Mouse (Mus musculus) intestine, embryonic 16.5 days (tissue): Measurements from ENCODE around the gene Vmn1r118. TPM values are rescaled to one million over a fixed set of nuclear protein-coding genes. Genes with fewer than 3 reads are reported as not detected.
"Not testable (repeated sequence)": the region's sequence is repeated elsewhere in the genome, so short reads cannot be mapped to it uniquely, and the experiment has no call there.

Source experiments
- ATAC-seq: fragments of 200-750 bp; cut with Nextera tagmentation; 2 replicates; pipeline ENCODE4 v1.8.0; 2017; ENCODE audit warnings: moderate TSS enrichment, moderate library complexity
- H3K27ac ChIP-seq: fragments of 300-500 bp; sonication (generic); 2 replicates; pipeline ENCODE4 v1.5.1; 2014; ENCODE audit warnings: mild to moderate bottlenecking, low read length
- H3K27me3 ChIP-seq: fragments of 300-500 bp; sonication (generic); replicated peaks from 2 replicates; pipeline ENCODE4 v1.6.1; 2014; ENCODE audit warnings: low read length, control low read depth, mixed read lengths; ENCODE audit not compliant: control insufficient read depth, insufficient read depth
- H3K36me3 ChIP-seq: fragments of 300-500 bp; sonication (generic); 2 replicates; pipeline ENCODE4 v1.6.1; 2014; ENCODE audit warnings: low read length, control low read depth; ENCODE audit not compliant: control insufficient read depth, insufficient read depth
- H3K4me1 ChIP-seq: fragments of 300-500 bp; sonication (generic); 2 replicates; pipeline ENCODE4 v1.6.1; 2014; ENCODE audit warnings: low read length, control low read depth, mixed read lengths; ENCODE audit not compliant: control insufficient read depth, insufficient read depth
- H3K4me2 ChIP-seq: fragments of 300-500 bp; sonication (generic); 2 replicates; pipeline ENCODE4 v1.6.1; 2014; ENCODE audit warnings: low read depth, low read length, control low read depth
- H3K4me3 ChIP-seq: fragments of 300-500 bp; sonication (generic); 2 replicates; pipeline ENCODE4 v1.5.1; 2014; ENCODE audit warnings: mild to moderate bottlenecking, low read length
- H3K9ac ChIP-seq: fragments of 300-500 bp; sonication (generic); 2 replicates; pipeline ENCODE4 v1.6.1; 2014; ENCODE audit warnings: low read depth, low read length
- H3K9me3 ChIP-seq: fragments of 300-500 bp; sonication (generic); 2 replicates; pipeline ENCODE4 v1.6.1; 2016; ENCODE audit warnings: low read length, control low read depth; ENCODE audit not compliant: control insufficient read depth
- WGBS: fragments of 180-500 bp; shearing (Covaris S2); extraction: QIAGEN DNeasy Blood & Tissue Kit; methylation state at CpG from one replicate; pipeline ENCODE4 v1.1.7; 2014; 5-methylcytosine and 5-hydroxymethylcytosine counted together
- polyA plus RNA-seq: library from polyadenylated mRNA; unstranded; fragments of >200 nt; fragmentation: Nextera tagmentation; extraction: Ambion mirVana; gene quantifications from 2 replicates; pipeline ENCODE4 v1.2.1, GENCODE M21; 2015

Vmn1r118 gene
- polyA plus RNA-seq, result not detected in 2 replicates

- H3K27ac ChIP-seq, ATAC-seq, H3K9me3 ChIP-seq, H3K4me3 ChIP-seq, H3K9ac ChIP-seq, H3K36me3 ChIP-seq, H3K4me2 ChIP-seq, H3K27me3 ChIP-seq, H3K4me1 ChIP-seq: not testable (repeated sequence)
- no CpG with 5 or more reads among the region's 2 CpGs for WGBS
These were observed at the start of gene Vmn1r118 for GRCm38 (mm10) chr7:20912247-20912646. Gene Vmn1r118 (minus strand): TSS chr7:20912347.

- not testable (repeated sequence) for H3K9me3 ChIP-seq, H3K27ac ChIP-seq, H3K27me3 ChIP-seq, ATAC-seq, H3K9ac ChIP-seq, H3K4me2 ChIP-seq, H3K4me1 ChIP-seq, H3K4me3 ChIP-seq, H3K36me3 ChIP-seq
- WGBS, result no CpG with 5 or more reads among the region's 2 CpGs
These were observed 28.1 kb downstream of the Vmn1r118 start, which contains the start of gene Vmn1r117 for GRCm38 (mm10) chr7:20884021-20884420. Gene Vmn1r117 (minus strand): TSS chr7:20884121.

DNA sequence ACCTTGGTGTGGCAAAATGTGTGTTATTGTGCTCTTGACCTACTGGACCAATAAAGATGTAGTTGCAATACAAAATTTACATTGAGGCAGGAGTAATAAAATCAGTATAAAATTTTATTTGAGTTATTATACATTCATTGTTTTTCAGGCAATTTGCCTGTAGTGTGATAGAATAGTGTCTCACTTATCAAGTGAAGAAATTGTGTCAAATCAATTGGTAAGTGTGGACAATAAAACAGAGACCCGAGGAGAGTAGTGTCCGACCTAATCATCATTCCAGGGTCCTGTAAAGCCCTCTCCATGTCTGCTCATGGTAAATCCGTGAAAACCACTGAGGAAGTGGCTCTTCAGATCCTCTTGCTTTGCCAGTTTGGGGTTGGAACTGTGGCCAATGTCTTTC lies 40.2 kb downstream of the Vmn1r118 start, which contains the start of gene Vmn1r116:
TSS of gene Vmn1r116 (plus strand) at position 301 of the 400 bp plus-strand sequence.
- H3K27me3 ChIP-seq, H3K36me3 ChIP-seq, H3K9ac ChIP-seq, H3K9me3 ChIP-seq, ATAC-seq, H3K4me2 ChIP-seq, H3K4me3 ChIP-seq, H3K27ac ChIP-seq, H3K4me1 ChIP-seq: not testable (repeated sequence)
- 53% methylated on average over 3 of the region's 3 CpGs for WGBS

Other genes with a start within 250 kb of the Vmn1r118 start
- not detected in 2 replicates for gene Vmn1r107, start 243.4 kb downstream of the Vmn1r118 start, polyA plus RNA-seq
- gene Vmn1r111, start 209.1 kb downstream of the Vmn1r118 start, polyA plus RNA-seq, result not detected in 2 replicates
- gene Gm10668, start 181.7 kb downstream of the Vmn1r118 start, polyA plus RNA-seq, result not detected in 2 replicates
- gene Vmn1r112, start 141.2 kb downstream of the Vmn1r118 start, polyA plus RNA-seq, result not detected in 2 replicates
- not detected in 2 replicates for gene Vmn1r113, start 125.1 kb downstream of the Vmn1r118 start, polyA plus RNA-seq
- not detected in 2 replicates for gene Vmn1r114, start 100.2 kb downstream of the Vmn1r118 start, polyA plus RNA-seq
- not detected in 2 replicates for gene Vmn1r115, start 67.4 kb downstream of the Vmn1r118 start, polyA plus RNA-seq
- gene Vmn1r116, start 40.1 kb downstream of the Vmn1r118 start, polyA plus RNA-seq, result not detected in 2 replicates
- not detected in 2 replicates for gene Vmn1r117, start 28.2 kb downstream of the Vmn1r118 start, polyA plus RNA-seq
- not detected in 2 replicates for gene Vmn1r119, start 100.1 kb upstream of the Vmn1r118 start, polyA plus RNA-seq
- not detected in 2 replicates for gene Vmn1r120, start 141.4 kb upstream of the Vmn1r118 start, polyA plus RNA-seq
- not detected in 2 replicates for gene Vmn1r121, start 186.2 kb upstream of the Vmn1r118 start, polyA plus RNA-seq
- not detected in 2 replicates for gene Vmn1r122, start 221.8 kb upstream of the Vmn1r118 start, polyA plus RNA-seq
- gene Vmn1r123, start 249.8 kb upstream of the Vmn1r118 start, polyA plus RNA-seq, result not detected in 2 replicates